Comparison of ENCODE assay signal across 18 mouse cellular contexts in the genomic region with DNA sequence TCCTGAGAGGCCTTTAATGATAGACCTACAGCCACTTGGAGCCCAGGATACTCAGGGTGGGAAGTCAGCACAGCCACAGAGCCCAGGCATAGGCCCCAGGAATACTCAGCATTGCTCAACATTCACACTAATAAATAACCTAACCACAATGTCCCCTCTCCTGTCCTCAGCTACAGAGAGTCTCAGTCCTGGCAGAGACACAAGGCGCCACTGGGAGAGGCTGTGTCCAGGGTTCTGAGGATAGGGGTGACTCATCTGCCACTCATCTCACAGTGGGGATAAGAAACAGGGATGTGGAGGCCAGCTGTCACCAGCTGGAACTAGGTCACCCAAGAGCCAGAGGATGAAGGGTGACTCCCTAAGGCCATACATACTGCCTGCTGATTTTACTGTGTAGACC.
A peak's percentile ranks its signal among the peaks of the same experiment; 100 is the strongest.
DNase-seq lines count a peak whose midpoint lies in the region; ATAC-seq and TF ChIP-seq lines count a peak whose summit lies in the region.
"Had no signal": no experiment of that assay in that cellular context is flagged by ENCODE, and none has a peak within 500 bp of the region (broad histone marks: within the 10 kb centered on the region; RNA-seq: fewer than 3 reads in every experiment).

No protein-coding gene starts in this region.

- 74% methylated on average over 1 of the region's 1 CpGs for WGBS in heart, embryonic 11.5 days (ENCODE audit: insufficient replicate concordance)
- WGBS in lung, postnatal 0 days, result 81% methylated on average over 1 of the region's 1 CpGs

- no peak for TF ChIP-seq POLR2A in myocyte (IDR thresholded peaks at IDR 0.05; ENCODE audit: insufficient read length, low read depth)

- H3K4me1 ChIP-seq in heart, embryonic 11.5 days (ENCODE audit: control insufficient read depth, insufficient read depth, low read length), result no peaks in the 10 kb centered on the region
- H3K4me1 ChIP-seq in lung, postnatal 0 days (ENCODE audit: insufficient read depth, low read depth, low read length), result no peaks in the 10 kb centered on the region
- H3K4me1 ChIP-seq: forebrain, embryonic 15.5 days; heart, embryonic 15.5 days; midbrain, embryonic 12.5 days had no signal

- no peak overlapping the region for H3K4me3 ChIP-seq in heart, embryonic 11.5 days (ENCODE audit: low read depth, low read length)
- H3K4me3 ChIP-seq in lung, postnatal 0 days (ENCODE audit: low read depth, low read length), result no peak overlapping the region
- H3K4me3 ChIP-seq in myocyte, result no peak overlapping the region
- H3K4me3 ChIP-seq: erythroblast, embryonic 14.5 days; forebrain, embryonic 15.5 days; heart, embryonic 15.5 days; limb, embryonic 12.5 days; midbrain, embryonic 12.5 days had no signal

- H3K9ac ChIP-seq in heart, embryonic 11.5 days (ENCODE audit: low read depth, low read length), result no peak overlapping the region
- H3K9ac ChIP-seq in lung, postnatal 0 days (replicated peaks; ENCODE audit: low read depth), result no peak overlapping the region
- H3K9ac ChIP-seq: forebrain, embryonic 15.5 days; heart, embryonic 15.5 days; limb, embryonic 12.5 days; midbrain, embryonic 12.5 days had no signal

- no peaks in the 10 kb centered on the region for H3K9me3 ChIP-seq in heart, embryonic 11.5 days (replicated peaks; ENCODE audit: control insufficient read depth, low read length)
- H3K9me3 ChIP-seq in lung, postnatal 0 days (ENCODE audit: low read length), result no peaks in the 10 kb centered on the region
- H3K9me3 ChIP-seq: forebrain, embryonic 15.5 days; heart, embryonic 15.5 days; limb, embryonic 12.5 days; midbrain, embryonic 12.5 days had no signal

- ATAC-seq in heart, embryonic 11.5 days (replicated peaks; ENCODE audit: insufficient number of reproducible peaks, low FRiP score, low TSS enrichment), result no peak
- ATAC-seq in lung, postnatal 0 days, result 0 out of 2 replicates have a peak, but pooled peaks have one; percentile 21
- ATAC-seq: forebrain, embryonic 15.5 days had no signal

- H3K27me3 ChIP-seq in heart, embryonic 11.5 days (ENCODE audit: control insufficient read depth, insufficient read depth, low read length), result no peaks in the 10 kb centered on the region
- no peaks in the 10 kb centered on the region for H3K27me3 ChIP-seq in lung, postnatal 0 days (replicated peaks; ENCODE audit: insufficient read depth, low read length)
- no peaks in the 10 kb centered on the region for H3K27me3 ChIP-seq in myocyte (ENCODE audit: control insufficient read depth, insufficient read depth, insufficient read length)
- H3K27me3 ChIP-seq: forebrain, embryonic 15.5 days; heart, embryonic 15.5 days; limb, embryonic 12.5 days; midbrain, embryonic 12.5 days had no signal

- H3K79me2 ChIP-seq in myocyte (ENCODE audit: control insufficient read depth, insufficient read depth), result no peaks in the 10 kb centered on the region

- no peak for TF ChIP-seq CTCF in lung, postnatal 0 days (IDR thresholded peaks at IDR 0.05)

- no peak for TF ChIP-seq EP300 in lung, postnatal 0 days (IDR thresholded peaks at IDR 0.05)

- H3ac ChIP-seq in myocyte (ENCODE audit: control insufficient read depth, insufficient read length), result no peak overlapping the region

- no peak overlapping the region for H3K27ac ChIP-seq in heart, embryonic 11.5 days (ENCODE audit: low read depth, low read length)
- no peak overlapping the region for H3K27ac ChIP-seq in lung, postnatal 0 days (ENCODE audit: low read length)
- H3K27ac ChIP-seq: forebrain, embryonic 15.5 days; heart, embryonic 15.5 days; limb, embryonic 12.5 days; macrophage; midbrain, embryonic 12.5 days had no signal

- H3K4me2 ChIP-seq in heart, embryonic 11.5 days, result no peak overlapping the region
- no peak overlapping the region for H3K4me2 ChIP-seq in lung, postnatal 0 days (replicated peaks; ENCODE audit: low read depth, low read length)
- H3K4me2 ChIP-seq in myocyte (ENCODE audit: low read depth), result no peak overlapping the region
- H3K4me2 ChIP-seq: forebrain, embryonic 15.5 days; heart, embryonic 15.5 days; limb, embryonic 12.5 days; midbrain, embryonic 12.5 days had no signal

- H3K36me3 ChIP-seq in heart, embryonic 11.5 days (ENCODE audit: control insufficient read depth, insufficient read depth, low read length), result no peaks in the 10 kb centered on the region
- no peaks in the 10 kb centered on the region for H3K36me3 ChIP-seq in lung, postnatal 0 days (ENCODE audit: insufficient read depth, low read length)
- no peaks in the 10 kb centered on the region for H3K36me3 ChIP-seq in myocyte (ENCODE audit: control insufficient read depth, insufficient read depth)
- H3K36me3 ChIP-seq: forebrain, embryonic 15.5 days; heart, embryonic 15.5 days; limb, embryonic 12.5 days; midbrain, embryonic 12.5 days had no signal

- peak; percentile 27 to 70 for DNase-seq in heart, adult 18-20 months
- no peak for DNase-seq in lung, postnatal 0 days (ENCODE audit: low spot score)
- DNase-seq in lung, adult 18-20 months, result no peak
- DNase-seq in heart, adult 8-10 months (ENCODE audit: low spot score), result peak; percentile 31
- no peak for DNase-seq in spleen, adult 18-20 months
- no peak for DNase-seq in natural killer cell, adult 2 months (ENCODE audit: low spot score in 2 of 2)
- DNase-seq: cerebellum, postnatal 25 days; gastrocnemius, postnatal 10 days; right cerebral cortex, postnatal 25 days; thymus, adult 2 months had no signal

TF ChIP-seq in myocyte, 11 proteins besides CTCF, POLR2A, EP300 and RAD21:
- no peak for TF ChIP-seq USF1 (IDR thresholded peaks at IDR 0.05; ENCODE audit: low read depth)
- TF ChIP-seq CEBPB (IDR thresholded peaks at IDR 0.05; ENCODE audit: insufficient read depth, poor library complexity, severe bottlenecking), result peak; percentile 89
- peak; percentile 15 for TF ChIP-seq TCF12 (IDR thresholded peaks at IDR 0.05; ENCODE audit: insufficient read depth, poor library complexity, severe bottlenecking)
- peak in 1 of 3 experiments; percentile 56 for TF ChIP-seq MYOD1 (IDR thresholded peaks at IDR 0.05; ENCODE audit: control insufficient read depth in 1 of 3, insufficient read length in 2 of 3, low read depth in 2 of 3)

Comparison
In these comparisons a context has a peak if more than half of its experiments do, and no peak if none do; other contexts are left out.
1. DNase-seq: peak in heart, adult 18-20 months (2 of 2) and heart, adult 8-10 months (single experiment); none in lung, postnatal 0 days (single experiment), lung, adult 18-20 months (0 of 2), spleen, adult 18-20 months (0 of 2) and natural killer cell, adult 2 months (0 of 2).